Mouse (Mus musculus) right cerebral cortex, postnatal 10 days (tissue): ENCODE measurements around the gene Cish.

Experiments
- DNase-seq, 2 experiments: peaks; one replicate each; pipeline ENCODE4 v3.0.0; 2021; ENCODE audit warnings: low spot score in 2 of 2

Gene Cish

DNA sequence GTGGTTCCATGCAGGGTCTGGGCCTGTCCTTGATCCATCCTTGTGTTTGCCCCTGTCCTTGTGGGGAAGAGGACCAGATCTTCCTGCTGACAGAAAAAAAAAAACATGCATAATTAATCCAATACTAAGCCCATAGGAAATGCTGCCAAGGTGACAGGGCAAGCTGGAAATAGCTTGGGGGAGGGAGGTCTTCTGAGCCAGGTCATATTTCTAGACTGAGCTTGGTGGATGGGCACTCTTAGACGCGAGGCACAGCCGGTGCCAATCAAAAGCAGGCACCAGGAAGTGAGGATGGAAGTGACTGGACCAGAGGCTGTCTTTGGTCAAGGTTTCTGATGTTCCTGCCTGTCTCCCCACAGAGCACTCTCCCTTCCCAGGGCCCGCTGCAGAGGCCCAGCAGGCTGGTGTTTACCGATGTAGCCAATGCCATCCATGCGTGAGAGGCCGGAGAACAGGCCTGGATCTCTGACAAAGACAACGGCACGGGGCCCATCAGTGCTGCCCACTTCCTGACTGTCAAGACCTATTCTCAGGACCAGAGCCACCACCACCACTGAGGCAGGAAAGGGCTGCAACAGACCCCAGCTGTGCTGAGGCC is 51.9 kb downstream of the Cish start:
- DNase-seq: no peak

DNA sequence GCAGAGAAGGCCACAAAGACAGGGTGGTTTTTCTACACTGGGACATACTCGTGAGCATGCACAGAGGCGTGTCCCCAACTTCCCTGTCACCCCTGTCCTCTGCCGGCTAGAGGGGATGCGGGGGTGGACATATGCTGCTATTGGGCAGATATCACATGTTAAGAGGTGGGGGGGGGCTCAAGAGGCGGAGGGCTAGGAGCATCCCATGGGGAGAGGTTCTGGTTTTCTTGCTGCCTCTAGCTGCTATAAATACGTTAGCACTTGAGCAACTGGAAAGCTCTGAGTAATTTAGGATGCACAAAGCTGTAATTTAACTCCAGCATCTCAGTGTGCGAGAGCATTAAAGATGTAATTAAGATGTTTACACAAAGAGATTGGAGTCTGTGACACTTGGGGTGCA is 53.5 kb downstream of the Cish start:
- DNase-seq: no peak
